Mouse (Mus musculus) liver, embryonic 14.5 days (tissue): ENCODE data around the gene Gm37240. TPM values are rescaled to one million over a fixed set of nuclear protein-coding genes. Genes with fewer than 3 reads are reported as not detected.

Experiments used
- ATAC-seq: fragments of 200-750 bp; cut with Nextera tagmentation; 2 replicates; pipeline ENCODE4 v1.8.0; 2017; ENCODE audit warnings: moderate number of reproducible peaks, mild to moderate bottlenecking, moderate library complexity; ENCODE audit not compliant: insufficient read depth
- DNase-seq, 3 experiments: peaks; one replicate each; pipeline ENCODE4 v3.0.0-alpha.2; 2012 to 2013; ENCODE audit warnings: low read depth in 3 of 3, low spot score in 3 of 3
- H3K27ac ChIP-seq: fragments of 300-500 bp; sonication (generic); 2 replicates; pipeline ENCODE4 v1.5.1; 2014; ENCODE audit warnings: moderate library complexity, mild to moderate bottlenecking, control low read depth, inconsistent platforms
- H3K27me3 ChIP-seq: fragments of 300-500 bp; sonication (generic); 2 replicates; pipeline ENCODE4 v1.6.1; 2014; ENCODE audit warnings: mild to moderate bottlenecking, low read length, moderate library complexity; ENCODE audit not compliant: control insufficient read depth, insufficient read depth
- H3K36me3 ChIP-seq: fragments of 300-500 bp; sonication (generic); replicated peaks from 2 replicates; pipeline ENCODE4 v1.6.1; 2014; ENCODE audit warnings: low read depth; ENCODE audit not compliant: control insufficient read depth, insufficient read depth
- H3K4me1 ChIP-seq, 2 experiments: fragments of 200-500 bp in 1 of 2; fragments of 300-500 bp in 1 of 2; sonication (generic) in 1 of 2; replicated peaks; 2 replicates each; pipeline ENCODE4 v1.6.1; 2012 to 2014; ENCODE audit warnings: antibody characterized with exemption in 1 of 2, inconsistent platforms in 1 of 2, low read length in 1 of 2; ENCODE audit not compliant: control insufficient read depth in 2 of 2, insufficient read depth in 2 of 2
- H3K4me2 ChIP-seq: fragments of 300-500 bp; sonication (generic); 2 replicates; pipeline ENCODE4 v1.6.1; 2014; ENCODE audit warnings: low read depth, mild to moderate bottlenecking, control low read depth, moderate library complexity
- H3K4me3 ChIP-seq, 2 experiments: fragments of 200-500 bp in 1 of 2; fragments of 300-500 bp in 1 of 2; sonication (generic) in 1 of 2; 2 replicates each; pipeline ENCODE4 v1.5.1; 2012 to 2014; ENCODE audit warnings: low read depth in 2 of 2, low read length in 2 of 2, mild to moderate bottlenecking in 2 of 2, control low read depth in 1 of 2, inconsistent platforms in 1 of 2, moderate library complexity in 1 of 2; ENCODE audit not compliant: insufficient read depth in 1 of 2
- H3K9ac ChIP-seq: fragments of 300-500 bp; sonication (generic); replicated peaks from 2 replicates; pipeline ENCODE4 v1.6.1; 2014; ENCODE audit warnings: mild to moderate bottlenecking, control low read depth, moderate library complexity
- H3K9me3 ChIP-seq: fragments of 300-500 bp; sonication (generic); 2 replicates; pipeline ENCODE4 v1.6.1; 2016; ENCODE audit warnings: low read length, mixed read lengths; ENCODE audit not compliant: control insufficient read depth
- CTCF ChIP-seq: IDR thresholded peaks from 2 replicates; pipeline ENCODE4 v1.5.1; 2016; ENCODE audit warnings: antibody characterized with exemption, low read depth, control low read depth
- EP300 ChIP-seq: IDR thresholded peaks from 2 replicates; pipeline ENCODE4 v1.6.1; 2016; ENCODE audit warnings: antibody characterized with exemption, low read depth
- WGBS: fragments of 180-500 bp; shearing (Covaris S2); extraction: QIAGEN DNeasy Blood & Tissue Kit; methylation state at CpG from one replicate; pipeline ENCODE4 v1.1.7; 2014; ENCODE audit not compliant: insufficient replicate concordance; 5-methylcytosine and 5-hydroxymethylcytosine counted together
- polyA plus RNA-seq, 2 experiments: library from polyadenylated mRNA; depleted of rRNA in 1 of 2; stranded (reverse) in 1 of 2; unstranded in 1 of 2; fragments of >200 nt; fragmentation: Nextera tagmentation in 1 of 2; extraction: Ambion mirVana in 1 of 2; gene quantifications; 2 replicates each; pipeline versions ENCODE4 v1.2.1 to v1.2.3; 2012 to 2014

Gene Gm37240
- polyA plus RNA-seq, 2 experiments = 0.03 to 0.30 TPM

GRCm38 (mm10) chr3:85607753-85608152 lies 279.6 kb downstream of the Gm37240 start:
- H3K4me1 ChIP-seq = no peaks in the 10 kb centered on the region
- ATAC-seq (no peak), DNase-seq (no peak)
- no peaks in the 10 kb centered on the region for H3K9me3 ChIP-seq
- TF ChIP-seq CTCF = no peak
- no peak for TF ChIP-seq EP300
- no peak overlapping the region for H3K4me3 ChIP-seq
- WGBS = 48% methylated on average over 2 of the region's 2 CpGs
- H3K9ac ChIP-seq = no peak overlapping the region
- H3K36me3 ChIP-seq = no peaks in the 10 kb centered on the region
- H3K4me2 ChIP-seq = no peak overlapping the region
- no peak overlapping the region for H3K27ac ChIP-seq
- H3K27me3 ChIP-seq = no peaks in the 10 kb centered on the region

GRCm38 (mm10) chr3:85606912-85607311 lies 280.4 kb downstream of the Gm37240 start:
- Histone ChIP-seq H3K4me3 (no peak overlapping the region), H3K27me3 (no peaks in the 10 kb centered on the region), H3K9ac (no peak overlapping the region), H3K27ac (no peak overlapping the region), H3K36me3 (no peaks in the 10 kb centered on the region), H3K9me3 (no peaks in the 10 kb centered on the region), H3K4me1 (no peaks in the 10 kb centered on the region), H3K4me2 (no peak overlapping the region)
- ATAC-seq (no peak), DNase-seq (no peak)
- TF ChIP-seq EP300 = no peak
- no peak for TF ChIP-seq CTCF
- 77% methylated on average over 3 of the region's 3 CpGs for WGBS

- no peak overlapping the region for H3K27ac ChIP-seq
- no peak overlapping the region for H3K4me3 ChIP-seq
- TF ChIP-seq EP300 (no peak), CTCF (no peak)
- no peaks in the 10 kb centered on the region for H3K9me3 ChIP-seq
- ATAC-seq = no peak
- H3K4me1 ChIP-seq = 0 out of 4 replicates have a peak, but pooled peaks cover 0 to 2% of the 10 kb centered on the region in 2 experiments
- WGBS = 75% methylated on average over 1 of the region's 1 CpGs
- H3K27me3 ChIP-seq = no peaks in the 10 kb centered on the region
- H3K36me3 ChIP-seq = no peaks in the 10 kb centered on the region
- H3K4me2 ChIP-seq = no peak overlapping the region
- DNase-seq = no peak
- no peak overlapping the region for H3K9ac ChIP-seq
Measured at GRCm38 (mm10) chr3:85603811-85604210, 283.5 kb downstream of the Gm37240 start.

- WGBS = 41% methylated on average over 3 of the region's 3 CpGs
- DNase-seq (no peak), ATAC-seq (no peak)
Measured at GRCm38 (mm10) chr3:85601841-85602305, 285.4 kb downstream of the Gm37240 start.

GRCm38 (mm10) chr3:85599526-85599925 lies 287.8 kb downstream of the Gm37240 start:
- 56% methylated on average over 3 of the region's 3 CpGs for WGBS
- Histone ChIP-seq H3K9ac (no peak overlapping the region), H3K9me3 (no peaks in the 10 kb centered on the region), H3K27ac (no peak overlapping the region), H3K27me3 (no peaks in the 10 kb centered on the region), H3K4me1 (0 out of 4 replicates have a peak, but pooled peaks cover 0 to 2% of the 10 kb centered on the region in 2 experiments), H3K36me3 (no peaks in the 10 kb centered on the region), H3K4me3 (no peak overlapping the region), H3K4me2 (no peak overlapping the region)
- no peak for DNase-seq
- no peak for ATAC-seq
- TF ChIP-seq CTCF (no peak), EP300 (no peak)

More at GRCm38 (mm10) chr3:85601841-85602305, 285.4 kb downstream of the Gm37240 start:
- no peak overlapping the region for H3K4me2 ChIP-seq
- 0 out of 4 replicates have a peak, but pooled peaks cover 0 to 2% of the 10 kb centered on the region in 2 experiments for H3K4me1 ChIP-seq
- H3K9ac ChIP-seq = no peak overlapping the region
- no peaks in the 10 kb centered on the region for H3K36me3 ChIP-seq
- no peaks in the 10 kb centered on the region for H3K9me3 ChIP-seq
- no peak for TF ChIP-seq CTCF
- no peak for TF ChIP-seq EP300
- H3K27ac ChIP-seq = no peak overlapping the region
- H3K27me3 ChIP-seq = no peaks in the 10 kb centered on the region
- no peak overlapping the region for H3K4me3 ChIP-seq
